Mouse (Mus musculus): ENCODE data around the gene Dot1l. TPM values are rescaled to one million over a fixed set of nuclear protein-coding genes. Genes with fewer than 3 reads are reported as not detected.

The Dot1l gene
- polyA plus RNA-seq, 1 experiment from 2014 or later, result 34.5 TPM

DNA sequence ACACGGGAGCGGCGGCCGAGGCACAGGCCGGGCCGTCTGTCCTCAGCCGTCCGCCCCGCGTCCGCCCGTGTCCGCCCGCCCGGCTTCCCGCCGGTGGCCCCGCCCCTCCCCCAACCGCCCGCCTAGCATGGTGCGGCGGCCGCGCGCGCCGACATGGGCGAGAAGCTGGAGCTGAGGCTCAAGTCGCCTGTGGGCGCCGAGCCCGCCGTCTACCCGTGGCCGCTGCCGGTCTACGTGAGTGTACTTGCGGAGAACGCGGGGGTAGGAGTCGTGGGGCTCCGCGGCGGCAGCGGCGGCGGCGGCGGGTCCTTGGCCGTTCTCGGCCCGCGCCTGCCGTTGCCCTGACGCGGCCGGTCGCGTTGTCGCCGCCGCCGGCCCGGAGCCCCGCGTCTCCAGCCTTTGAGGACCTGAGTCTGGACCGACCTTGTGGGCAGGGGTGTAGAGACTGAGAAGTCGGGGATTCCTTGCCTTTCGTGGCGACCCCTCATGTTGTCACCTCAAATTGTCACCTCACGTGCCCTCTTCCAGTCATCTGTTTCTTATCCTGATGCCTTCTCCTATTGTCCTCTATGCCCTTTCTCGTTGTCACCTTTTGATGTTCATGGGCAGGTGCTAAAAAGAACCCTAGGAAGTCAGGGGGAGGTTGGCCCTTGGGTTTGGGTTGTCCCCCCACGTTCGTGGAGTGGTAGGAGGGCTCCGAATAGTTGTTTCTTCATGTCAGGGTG is 447 bp downstream of the Dot1l start:
- ATAC-seq (replicated peaks; ENCODE audit: low FRiP score) (0 out of 2 replicates have a peak, but pooled peaks have one; percentile 2), DNase-seq (ENCODE audit: low spot score) (no peak)
- Histone ChIP-seq H3K4me2 (ENCODE audit: low read depth, low read length, severe bottlenecking) (peak overlapping the region; percentile 83), H3K36me3 (ENCODE audit: control insufficient read depth, insufficient read depth, low read length) (no peaks in the 10 kb centered on the region), H3K27ac (ENCODE audit: low read depth, low read length) (peak overlapping the region; percentile 66), H3K4me1 (replicated peaks; ENCODE audit: control insufficient read depth, insufficient read depth, low read length) (peaks cover 17% of the 10 kb centered on the region), H3K4me3 (ENCODE audit: low read depth, low read length) (peak overlapping the region; percentile 98), H3K27me3 (ENCODE audit: control insufficient read depth, insufficient read depth, low read length) (no peaks in the 10 kb centered on the region), H3K9ac (ENCODE audit: low read length) (peak overlapping the region; percentile 99), H3K9me3 (ENCODE audit: control insufficient read depth, low read length) (no peaks in the 10 kb centered on the region)
- WGBS, result 1% methylated on average over 59 of the region's 75 CpGs

DNA sequence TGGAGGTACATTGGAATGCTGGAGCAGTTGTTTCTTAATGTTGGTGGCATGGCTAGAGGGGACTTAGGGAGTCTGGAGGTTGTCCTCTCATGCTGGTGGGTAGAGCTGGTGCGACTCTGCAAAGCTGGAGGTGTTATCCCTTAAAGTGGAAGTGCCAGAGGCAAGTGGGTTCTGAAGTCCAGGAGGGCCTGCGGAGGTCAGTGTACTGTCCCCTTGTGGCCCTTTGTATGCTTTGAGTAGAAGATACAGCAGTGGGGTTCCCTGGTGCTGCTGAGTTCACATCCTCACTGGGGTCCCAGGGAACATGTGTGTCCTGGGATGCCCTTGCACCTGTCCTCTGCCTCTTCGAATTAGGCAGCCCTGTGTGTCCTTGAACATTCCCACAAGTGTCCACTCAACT is 1.1 kb downstream of the Dot1l start:
- Histone ChIP-seq H3K4me2 (ENCODE audit: low read depth, low read length, severe bottlenecking) (peak overlapping the region; percentile 83), H3K27ac (ENCODE audit: low read depth, low read length) (no peak overlapping the region), H3K4me1 (replicated peaks; ENCODE audit: control insufficient read depth, insufficient read depth, low read length) (peaks cover 17% of the 10 kb centered on the region)

DNA sequence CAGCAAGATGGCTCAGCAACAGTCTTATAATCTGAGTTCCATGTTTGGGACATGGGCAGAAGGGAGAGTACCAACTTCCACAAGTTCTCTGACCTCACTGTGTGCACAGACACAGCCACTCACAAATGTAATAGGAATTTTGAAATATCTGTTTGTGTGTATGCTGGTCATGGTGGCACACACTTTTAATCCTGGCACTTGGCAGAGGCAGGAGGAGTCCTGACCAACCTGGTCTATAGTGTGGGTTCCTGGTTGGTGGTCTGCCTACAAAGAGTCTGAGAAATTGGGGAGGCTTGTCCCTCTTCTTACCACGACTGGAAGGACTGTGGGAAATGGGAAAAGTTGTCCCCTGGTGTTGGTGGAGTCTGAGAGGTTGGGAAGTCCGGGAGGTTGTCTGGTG is 1.5 kb downstream of the Dot1l start:
- Histone ChIP-seq H3K9ac (ENCODE audit: low read length) (peak overlapping the region; percentile 99; the same call in 1 of the 2 replicates), H3K27ac (ENCODE audit: low read depth, low read length) (no peak overlapping the region), H3K27me3 (ENCODE audit: control insufficient read depth, insufficient read depth, low read length) (no peaks in the 10 kb centered on the region), H3K9me3 (ENCODE audit: control insufficient read depth, low read length) (no peaks in the 10 kb centered on the region), H3K4me2 (ENCODE audit: low read depth, low read length, severe bottlenecking) (peak overlapping the region; percentile 83), H3K4me3 (ENCODE audit: low read depth, low read length) (peak overlapping the region; percentile 98), H3K4me1 (replicated peaks; ENCODE audit: control insufficient read depth, insufficient read depth, low read length) (peaks cover 17% of the 10 kb centered on the region), H3K36me3 (ENCODE audit: control insufficient read depth, insufficient read depth, low read length) (no peaks in the 10 kb centered on the region)
- ATAC-seq (replicated peaks; ENCODE audit: low FRiP score) (no peak), DNase-seq (ENCODE audit: low spot score) (no peak)
- WGBS, result 63% methylated on average over 2 of the region's 2 CpGs

More for the DNA sequence above, 1.1 kb downstream of the Dot1l start:
- Histone ChIP-seq H3K9ac (ENCODE audit: low read length) (peak overlapping the region; percentile 99), H3K27me3 (ENCODE audit: control insufficient read depth, insufficient read depth, low read length) (no peaks in the 10 kb centered on the region), H3K36me3 (ENCODE audit: control insufficient read depth, insufficient read depth, low read length) (no peaks in the 10 kb centered on the region), H3K4me3 (ENCODE audit: low read depth, low read length) (peak overlapping the region; percentile 98), H3K9me3 (ENCODE audit: control insufficient read depth, low read length) (no peaks in the 10 kb centered on the region)
- DNase-seq (ENCODE audit: low spot score), result no peak
- WGBS, result 31% methylated on average over 3 of the region's 3 CpGs
- ATAC-seq (replicated peaks; ENCODE audit: low FRiP score), result no peak

DNA sequence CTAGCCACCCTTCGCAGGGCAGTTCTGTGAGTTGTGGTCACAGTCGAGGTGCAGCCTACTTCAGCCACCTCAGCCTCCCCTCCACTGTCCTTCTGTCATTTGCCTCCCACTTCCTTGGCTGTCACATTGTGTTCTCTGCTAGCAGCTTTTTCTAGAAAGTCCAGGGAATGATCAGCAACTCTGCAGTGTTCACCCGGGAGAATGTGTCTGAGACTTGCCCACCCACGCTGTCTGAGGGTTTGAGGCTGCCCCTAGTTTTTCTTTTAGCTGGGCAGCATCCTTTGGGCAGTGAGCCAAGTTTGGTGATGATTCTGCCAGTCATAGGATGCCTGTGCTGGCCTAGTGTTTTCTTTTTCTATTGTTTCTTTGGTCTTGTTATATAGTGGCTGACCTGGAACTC is 2.0 kb downstream of the Dot1l start:
- 81% methylated on average over 4 of the region's 4 CpGs for WGBS
- H3K4me1 ChIP-seq (replicated peaks; ENCODE audit: control insufficient read depth, insufficient read depth, low read length), result peaks cover 15% of the 10 kb centered on the region
- DNase-seq (ENCODE audit: low spot score), result no peak

DNA sequence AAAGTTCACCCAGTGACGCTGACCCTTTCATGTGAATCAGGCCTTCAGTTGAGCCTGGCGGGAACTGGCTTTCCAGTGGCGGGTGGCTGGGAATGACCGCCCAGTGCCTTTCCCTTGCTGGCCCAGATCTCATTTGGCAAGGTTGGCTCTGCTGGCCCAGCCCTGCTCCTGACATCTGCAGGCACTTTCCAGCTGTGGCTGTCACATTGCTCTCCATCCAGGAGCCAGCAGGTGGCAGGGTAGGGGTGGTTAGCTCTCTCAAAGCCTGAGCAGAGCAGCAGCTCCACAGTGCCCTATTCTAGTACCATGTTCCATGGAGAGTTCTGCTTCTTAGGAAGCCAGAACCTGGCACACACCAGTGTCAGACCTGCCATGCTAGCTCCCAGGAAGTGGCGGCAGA is 2.7 kb downstream of the Dot1l start:
- H3K4me2 ChIP-seq (ENCODE audit: low read depth, low read length, severe bottlenecking), result no peak overlapping the region
- H3K27ac ChIP-seq (ENCODE audit: low read depth, low read length), result no peak overlapping the region

More for the DNA sequence above, 2.0 kb downstream of the Dot1l start:
- no peaks in the 10 kb centered on the region for H3K9me3 ChIP-seq (ENCODE audit: control insufficient read depth, low read length)
- H3K4me2 ChIP-seq (ENCODE audit: low read depth, low read length, severe bottlenecking), result no peak overlapping the region; the same call in 1 of the 2 replicates
- no peak overlapping the region for H3K4me3 ChIP-seq (ENCODE audit: low read depth, low read length)
- no peaks in the 10 kb centered on the region for H3K36me3 ChIP-seq (ENCODE audit: control insufficient read depth, insufficient read depth, low read length)
- H3K27me3 ChIP-seq (ENCODE audit: control insufficient read depth, insufficient read depth, low read length), result no peaks in the 10 kb centered on the region
- no peak overlapping the region; the same call in 1 of the 2 replicates for H3K9ac ChIP-seq (ENCODE audit: low read length)
- no peak overlapping the region for H3K27ac ChIP-seq (ENCODE audit: low read depth, low read length)
- ATAC-seq (replicated peaks; ENCODE audit: low FRiP score), result no peak

DNA sequence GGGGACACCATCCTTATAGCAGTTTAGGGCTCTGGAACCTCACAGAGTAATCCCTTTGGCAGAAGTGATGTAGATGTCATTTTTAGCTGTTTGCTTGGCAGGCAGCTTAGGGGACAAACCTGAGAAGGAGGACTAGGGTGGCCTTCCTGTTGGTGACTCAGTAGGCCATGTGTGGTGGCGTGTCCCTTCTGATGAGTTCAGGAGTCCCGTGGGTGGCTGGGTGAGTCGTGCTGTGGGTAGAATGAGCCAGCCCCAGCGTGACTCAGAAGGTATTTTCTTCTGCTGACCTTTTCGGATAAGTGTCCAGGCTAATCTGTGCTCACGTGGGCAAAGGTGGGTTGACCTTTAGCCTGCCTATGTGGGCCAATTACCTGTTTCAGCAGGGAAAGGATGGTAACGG is 3.6 kb downstream of the Dot1l start:
- H3K27ac ChIP-seq (ENCODE audit: low read depth, low read length), result no peak overlapping the region
- no peaks in the 10 kb centered on the region for H3K27me3 ChIP-seq (ENCODE audit: control insufficient read depth, insufficient read depth, low read length)
- no peak for ATAC-seq (replicated peaks; ENCODE audit: low FRiP score)
- H3K9ac ChIP-seq (ENCODE audit: low read length), result no peak overlapping the region
- 81% methylated on average over 7 of the region's 7 CpGs for WGBS
- H3K4me1 ChIP-seq (replicated peaks; ENCODE audit: control insufficient read depth, insufficient read depth, low read length), result peaks cover 14% of the 10 kb centered on the region
- DNase-seq (ENCODE audit: low spot score), result no peak
- H3K36me3 ChIP-seq (ENCODE audit: control insufficient read depth, insufficient read depth, low read length), result no peaks in the 10 kb centered on the region
- no peak overlapping the region for H3K4me3 ChIP-seq (ENCODE audit: low read depth, low read length)
- H3K9me3 ChIP-seq (ENCODE audit: control insufficient read depth, low read length), result no peaks in the 10 kb centered on the region
- no peak overlapping the region for H3K4me2 ChIP-seq (ENCODE audit: low read depth, low read length, severe bottlenecking)

More for the DNA sequence above, 2.7 kb downstream of the Dot1l start:
- DNase-seq (ENCODE audit: low spot score), result peak; percentile 67
- Histone ChIP-seq H3K9ac (ENCODE audit: low read length) (no peak overlapping the region), H3K9me3 (ENCODE audit: control insufficient read depth, low read length) (no peaks in the 10 kb centered on the region), H3K4me1 (replicated peaks; ENCODE audit: control insufficient read depth, insufficient read depth, low read length) (peaks cover 14% of the 10 kb centered on the region), H3K27me3 (ENCODE audit: control insufficient read depth, insufficient read depth, low read length) (no peaks in the 10 kb centered on the region), H3K4me3 (ENCODE audit: low read depth, low read length) (no peak overlapping the region), H3K36me3 (ENCODE audit: control insufficient read depth, insufficient read depth, low read length) (no peaks in the 10 kb centered on the region)
- WGBS, result 44% methylated on average over 5 of the region's 5 CpGs
- ATAC-seq (replicated peaks; ENCODE audit: low FRiP score), result no peak

DNA sequence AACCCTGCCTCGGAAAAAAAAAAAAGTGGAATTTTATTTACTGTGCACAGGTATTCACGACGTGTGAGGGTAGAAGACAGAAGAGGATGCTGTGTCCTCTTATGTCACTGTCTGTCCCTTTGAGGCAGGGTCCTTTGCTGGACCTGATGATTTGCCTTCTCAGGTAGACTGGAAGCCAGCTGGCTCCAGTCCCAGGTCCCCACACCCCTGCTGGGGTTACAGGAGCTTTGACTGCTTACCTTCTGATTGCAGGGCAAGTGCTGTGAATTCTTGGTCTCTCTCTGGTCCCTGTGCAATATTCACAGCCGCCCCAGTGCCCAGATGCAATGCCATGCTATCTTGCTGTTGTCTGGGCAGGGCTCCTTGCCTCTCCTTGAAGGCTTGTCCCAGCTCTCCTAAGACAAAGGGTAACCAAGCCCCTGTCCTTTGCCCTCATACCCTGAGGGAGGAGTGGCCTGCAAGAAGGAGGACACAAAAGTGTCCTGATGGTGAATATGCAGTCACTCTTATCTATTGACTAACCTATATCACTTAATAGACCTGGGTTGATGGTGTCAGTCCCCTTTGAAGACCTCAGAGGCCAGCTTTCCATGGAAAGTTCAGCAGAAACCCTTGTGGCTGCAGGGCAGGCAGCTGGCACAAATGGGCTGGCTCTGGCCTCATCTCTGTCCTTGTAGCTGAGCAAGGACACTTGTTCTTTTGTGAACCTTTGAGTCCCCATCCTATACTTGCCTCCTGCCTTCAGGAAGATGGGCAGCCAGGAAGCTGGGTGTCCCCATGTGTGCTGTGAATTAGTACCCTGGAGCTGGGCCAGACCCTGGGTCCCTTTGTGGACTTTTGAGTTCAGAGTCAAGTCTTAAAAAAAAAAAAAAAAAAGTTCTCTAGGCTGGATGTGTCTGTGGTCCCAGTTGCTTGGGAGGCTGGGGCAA is 5.9 kb downstream of the Dot1l start:
- no peak overlapping the region for H3K27ac ChIP-seq (ENCODE audit: low read depth, low read length)
- H3K36me3 ChIP-seq (ENCODE audit: control insufficient read depth, insufficient read depth, low read length), result no peaks in the 10 kb centered on the region
- no peak overlapping the region for H3K4me3 ChIP-seq (ENCODE audit: low read depth, low read length)
- ATAC-seq (replicated peaks; ENCODE audit: low FRiP score) (no peak), DNase-seq (ENCODE audit: low spot score) (no peak)
- no peaks in the 10 kb centered on the region for H3K27me3 ChIP-seq (ENCODE audit: control insufficient read depth, insufficient read depth, low read length)
- no peak overlapping the region for H3K9ac ChIP-seq (ENCODE audit: low read length)
- H3K9me3 ChIP-seq (ENCODE audit: control insufficient read depth, low read length), result no peaks in the 10 kb centered on the region
- no peak overlapping the region for H3K4me2 ChIP-seq (ENCODE audit: low read depth, low read length, severe bottlenecking)
- 84% methylated on average over 4 of the region's 4 CpGs for WGBS
- H3K4me1 ChIP-seq (replicated peaks; ENCODE audit: control insufficient read depth, insufficient read depth, low read length), result peaks cover 14% of the 10 kb centered on the region

DNA sequence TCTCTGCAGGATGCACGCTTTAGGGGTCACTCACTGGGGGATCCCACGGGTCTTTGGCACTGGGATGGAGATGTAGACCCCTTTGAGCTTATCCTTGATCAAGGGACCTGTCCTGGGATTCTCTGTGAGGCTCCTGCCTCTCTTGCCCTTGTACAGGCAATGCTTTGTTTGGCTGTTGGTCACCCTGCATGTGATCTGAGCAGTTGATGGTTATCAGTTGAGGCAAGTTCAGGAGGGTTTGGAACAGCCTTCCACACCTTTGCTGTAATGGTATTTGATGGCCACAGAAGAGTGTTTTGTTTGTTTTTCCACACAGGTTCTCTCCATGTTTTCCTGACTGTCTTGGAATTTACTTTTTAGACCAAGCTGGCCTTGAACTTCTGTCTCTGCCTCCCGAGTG is 6.8 kb downstream of the Dot1l start:
- Histone ChIP-seq H3K9me3 (ENCODE audit: control insufficient read depth, low read length) (no peaks in the 10 kb centered on the region), H3K9ac (ENCODE audit: low read length) (no peak overlapping the region), H3K4me1 (replicated peaks; ENCODE audit: control insufficient read depth, insufficient read depth, low read length) (peaks cover 5% of the 10 kb centered on the region; the same call in 1 of the 2 replicates), H3K27ac (ENCODE audit: low read depth, low read length) (no peak overlapping the region), H3K4me2 (ENCODE audit: low read depth, low read length, severe bottlenecking) (no peak overlapping the region), H3K36me3 (ENCODE audit: control insufficient read depth, insufficient read depth, low read length) (no peaks in the 10 kb centered on the region; the same call in 1 of the 2 replicates), H3K4me3 (ENCODE audit: low read depth, low read length) (no peak overlapping the region), H3K27me3 (ENCODE audit: control insufficient read depth, insufficient read depth, low read length) (no peaks in the 10 kb centered on the region)
- no peak for ATAC-seq (replicated peaks; ENCODE audit: low FRiP score)
- 72% methylated on average over 3 of the region's 3 CpGs for WGBS
- DNase-seq (ENCODE audit: low spot score), result no peak
